Mouse (Mus musculus): Measurements from ENCODE around the gene Slc1a7. TPM values are rescaled to one million over a fixed set of nuclear protein-coding genes. Genes with fewer than 3 reads are reported as not detected.

Slc1a7 gene
- polyA plus RNA-seq, 1 experiment from 2014 or later = not detected

DNA sequence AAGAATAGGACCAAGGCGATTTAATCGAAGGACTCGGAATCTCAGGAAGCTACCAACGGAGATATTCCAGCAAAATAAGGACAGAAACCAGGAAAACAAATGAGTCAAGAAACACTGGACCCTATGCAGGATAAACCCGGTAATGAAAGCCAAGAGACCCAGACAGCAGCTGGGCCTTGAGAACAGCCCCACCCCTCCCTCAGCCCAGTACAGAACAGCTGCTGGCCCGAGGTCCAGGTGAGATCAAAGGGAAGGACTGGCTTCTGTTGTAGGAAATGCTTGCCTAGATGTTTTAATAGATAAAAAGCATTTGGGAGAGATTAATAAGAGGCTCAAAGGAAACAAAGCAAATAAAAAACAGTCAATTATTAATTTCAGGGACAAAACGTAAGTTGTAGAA is 6.9 kb downstream of the Slc1a7 start:
- Histone ChIP-seq H3K4me3 (replicated peaks) (no peak overlapping the region), H3K36me3 (no peaks in the 10 kb centered on the region), H3K9me3 (replicated peaks) (no peaks in the 10 kb centered on the region), H3K27ac (no peak overlapping the region), H3K9ac (no peak overlapping the region), H3K4me2 (no peak overlapping the region), H3K27me3 (no peaks in the 10 kb centered on the region), H3K4me1 (peaks cover 13% of the 10 kb centered on the region)
- WGBS = 68% methylated on average over 7 of the region's 7 CpGs
- ATAC-seq (replicated peaks; ENCODE audit: low FRiP score) = no peak

- no peak for ATAC-seq (replicated peaks; ENCODE audit: low FRiP score)
- Histone ChIP-seq H3K4me3 (replicated peaks) (no peak overlapping the region), H3K4me1 (peaks cover 26% of the 10 kb centered on the region), H3K9me3 (replicated peaks) (no peaks in the 10 kb centered on the region), H3K9ac (no peak overlapping the region), H3K36me3 (no peaks in the 10 kb centered on the region), H3K4me2 (no peak overlapping the region), H3K27ac (no peak overlapping the region), H3K27me3 (no peaks in the 10 kb centered on the region)
- 64% methylated on average over 4 of the region's 4 CpGs for WGBS
These were observed 9.5 kb downstream of the Slc1a7 start for GRCm38 (mm10) chr4:107977593-107977992.

GRCm38 (mm10) chr4:107979530-107979929 is 11.4 kb downstream of the Slc1a7 start:
- WGBS = 28% methylated on average over 2 of the region's 2 CpGs
- ATAC-seq (replicated peaks; ENCODE audit: low FRiP score) = peak; percentile 52; the same call in 1 of the 2 replicates
- peak overlapping the region; percentile 74 for H3K27ac ChIP-seq

GRCm38 (mm10) chr4:107980002-107980600 is 12.0 kb downstream of the Slc1a7 start:
- Histone ChIP-seq H3K27me3 (no peaks in the 10 kb centered on the region), H3K36me3 (no peaks in the 10 kb centered on the region), H3K9ac (no peak overlapping the region), H3K27ac (peak overlapping the region; percentile 74), H3K4me1 (peaks cover 41% of the 10 kb centered on the region), H3K4me2 (no peak overlapping the region), H3K9me3 (replicated peaks) (no peaks in the 10 kb centered on the region), H3K4me3 (replicated peaks) (no peak overlapping the region)
- ATAC-seq (replicated peaks; ENCODE audit: low FRiP score) = no peak
- whole genome bisulfite sequencing = 74% methylated on average over 6 of the region's 6 CpGs

More at GRCm38 (mm10) chr4:107979530-107979929, 11.4 kb downstream of the Slc1a7 start:
- no peaks in the 10 kb centered on the region for H3K9me3 ChIP-seq (replicated peaks)
- H3K4me1 ChIP-seq = peaks cover 36% of the 10 kb centered on the region
- no peak overlapping the region for H3K4me2 ChIP-seq
- no peaks in the 10 kb centered on the region for H3K36me3 ChIP-seq
- no peaks in the 10 kb centered on the region for H3K27me3 ChIP-seq
- no peak overlapping the region for H3K4me3 ChIP-seq (replicated peaks)
- no peak overlapping the region for H3K9ac ChIP-seq

GRCm38 (mm10) chr4:107983717-107984116 is 15.6 kb downstream of the Slc1a7 start:
- Histone ChIP-seq H3K4me1 (peaks cover 41% of the 10 kb centered on the region), H3K27me3 (no peaks in the 10 kb centered on the region), H3K36me3 (no peaks in the 10 kb centered on the region), H3K9me3 (replicated peaks) (no peaks in the 10 kb centered on the region), H3K4me3 (replicated peaks) (no peak overlapping the region), H3K4me2 (no peak overlapping the region), H3K9ac (no peak overlapping the region), H3K27ac (peak overlapping the region; percentile 51)
- peak; percentile 19; the same call in 1 of the 2 replicates for ATAC-seq (replicated peaks; ENCODE audit: low FRiP score)
- 52% methylated on average over 1 of the region's 1 CpGs for WGBS

DNA sequence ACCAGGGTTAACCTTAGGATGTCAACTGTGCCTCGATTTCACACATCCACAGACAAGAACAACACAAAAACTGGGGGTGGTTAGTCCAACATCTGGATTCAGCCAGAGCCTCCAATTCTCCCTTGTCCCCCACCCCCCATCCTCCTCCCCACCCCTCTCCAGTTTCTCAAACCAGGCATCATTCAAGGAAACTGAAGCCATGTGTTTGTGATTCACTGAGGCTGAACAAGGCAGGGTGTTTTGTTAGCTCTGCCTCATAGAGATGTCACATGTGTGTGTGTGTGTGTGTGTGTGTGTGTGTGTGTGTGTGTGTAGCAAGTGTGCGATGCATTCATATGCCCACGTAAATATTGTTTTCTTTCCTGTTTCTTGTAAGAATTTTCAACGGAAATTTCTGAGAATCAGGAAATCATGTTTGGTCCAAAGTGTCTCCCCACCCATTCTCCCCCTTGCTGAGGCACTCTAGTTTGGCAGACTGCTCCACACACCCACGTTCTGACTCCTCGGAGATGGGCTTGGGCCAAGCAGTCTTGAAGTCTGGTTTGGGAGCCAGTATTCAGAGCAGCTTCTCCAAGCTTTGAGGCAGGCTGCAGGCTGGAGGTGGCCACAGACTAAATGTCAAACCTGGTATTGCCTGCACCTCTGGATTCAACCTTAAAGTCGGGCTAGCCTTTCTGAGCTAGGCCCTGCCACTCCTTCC is 16.3 kb downstream of the Slc1a7 start:
- no peak overlapping the region for H3K4me2 ChIP-seq
- H3K36me3 ChIP-seq = no peaks in the 10 kb centered on the region
- H3K9me3 ChIP-seq (replicated peaks) = no peaks in the 10 kb centered on the region
- H3K4me1 ChIP-seq = peaks cover 34% of the 10 kb centered on the region
- no peak overlapping the region for H3K9ac ChIP-seq
- H3K27ac ChIP-seq = peak overlapping the region; percentile 51
- no peaks in the 10 kb centered on the region for H3K27me3 ChIP-seq
- H3K4me3 ChIP-seq (replicated peaks) = no peak overlapping the region
- WGBS = 42% methylated on average over 7 of the region's 7 CpGs
- peak; percentile 61 for ATAC-seq (replicated peaks; ENCODE audit: low FRiP score)

GRCm38 (mm10) chr4:107985812-107986211 is 17.7 kb downstream of the Slc1a7 start:
- Histone ChIP-seq H3K36me3 (no peaks in the 10 kb centered on the region), H3K27me3 (peaks cover 3% of the 10 kb centered on the region; the same call in 1 of the 2 replicates), H3K4me1 (peaks cover 25% of the 10 kb centered on the region), H3K4me3 (replicated peaks) (no peak overlapping the region), H3K9me3 (replicated peaks) (no peaks in the 10 kb centered on the region), H3K4me2 (no peak overlapping the region), H3K9ac (no peak overlapping the region), H3K27ac (no peak overlapping the region)
- WGBS = 84% methylated on average over 5 of the region's 5 CpGs
- ATAC-seq (replicated peaks; ENCODE audit: low FRiP score) = no peak

DNA sequence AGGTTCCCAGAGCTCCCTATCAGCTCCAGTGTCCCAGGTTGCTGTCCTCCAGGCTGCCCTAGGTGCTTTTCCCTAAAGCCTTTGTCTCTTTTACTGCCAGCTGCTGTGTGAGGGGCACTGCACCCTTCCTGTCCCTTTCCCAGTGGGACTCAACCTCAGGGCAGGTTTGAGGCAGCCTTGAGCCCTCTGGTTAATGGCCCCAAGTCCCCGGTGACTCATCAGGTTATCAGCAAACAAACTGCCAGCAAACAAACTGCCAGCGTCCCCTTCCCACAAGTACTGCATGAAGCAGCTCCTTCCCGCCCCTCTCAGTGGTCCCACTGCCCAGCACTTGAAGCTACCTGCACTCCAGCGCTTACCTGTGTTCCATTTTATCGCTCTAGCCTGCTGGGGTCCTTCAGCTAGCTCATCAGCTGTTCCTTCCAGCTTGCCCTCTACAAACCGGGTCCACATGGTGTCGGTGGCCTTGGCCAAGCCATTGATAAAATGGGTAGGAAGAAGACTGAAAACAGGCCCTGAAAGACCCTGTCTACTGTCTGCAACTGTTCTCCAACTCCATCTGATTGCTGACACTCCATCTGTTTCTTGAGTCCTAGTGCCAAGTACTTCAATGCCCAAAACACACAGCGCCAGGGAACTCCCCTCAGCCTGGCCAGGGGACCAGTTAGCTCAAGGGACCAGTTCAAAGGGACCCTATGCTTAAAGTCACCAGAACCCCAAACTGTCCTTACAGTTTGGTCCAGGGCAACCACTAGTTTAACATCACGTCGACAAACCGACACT is 18.4 kb downstream of the Slc1a7 start:
- Histone ChIP-seq H3K9me3 (replicated peaks) (no peaks in the 10 kb centered on the region), H3K27ac (no peak overlapping the region), H3K9ac (no peak overlapping the region), H3K4me2 (no peak overlapping the region), H3K36me3 (no peaks in the 10 kb centered on the region), H3K4me3 (replicated peaks) (no peak overlapping the region), H3K4me1 (peaks cover 19% of the 10 kb centered on the region), H3K27me3 (peaks cover 3% of the 10 kb centered on the region; the same call in 1 of the 2 replicates)
- ATAC-seq (replicated peaks; ENCODE audit: low FRiP score) = no peak
- 86% methylated on average over 11 of the region's 11 CpGs for WGBS

DNA sequence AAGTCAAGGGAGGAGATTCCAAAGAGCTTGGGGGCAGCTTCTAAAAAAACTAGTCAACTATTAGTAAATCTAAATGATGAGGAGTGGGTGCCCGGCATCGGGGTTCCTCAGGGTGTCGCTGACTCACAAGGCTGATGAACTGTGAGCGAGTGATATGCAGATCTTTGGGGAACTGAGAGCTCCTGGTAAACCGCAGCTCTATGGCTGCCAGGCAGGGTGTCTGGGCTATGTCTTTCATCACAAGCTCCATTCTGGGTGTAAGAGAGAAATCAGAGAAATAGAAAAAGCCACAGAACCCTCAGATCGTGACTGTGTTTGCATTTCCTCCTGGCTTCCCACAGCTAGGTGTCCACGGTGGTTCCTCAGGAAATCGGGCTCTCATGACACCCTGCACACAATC is 20.8 kb downstream of the Slc1a7 start:
- Histone ChIP-seq H3K9me3 (replicated peaks) (no peaks in the 10 kb centered on the region), H3K4me3 (replicated peaks) (no peak overlapping the region), H3K9ac (no peak overlapping the region), H3K27ac (no peak overlapping the region), H3K4me1 (peaks cover 10% of the 10 kb centered on the region), H3K27me3 (peaks cover 3% of the 10 kb centered on the region; the same call in 1 of the 2 replicates), H3K36me3 (no peaks in the 10 kb centered on the region), H3K4me2 (no peak overlapping the region)
- no peak for ATAC-seq (replicated peaks; ENCODE audit: low FRiP score)
- 67% methylated on average over 8 of the region's 8 CpGs for WGBS

DNA sequence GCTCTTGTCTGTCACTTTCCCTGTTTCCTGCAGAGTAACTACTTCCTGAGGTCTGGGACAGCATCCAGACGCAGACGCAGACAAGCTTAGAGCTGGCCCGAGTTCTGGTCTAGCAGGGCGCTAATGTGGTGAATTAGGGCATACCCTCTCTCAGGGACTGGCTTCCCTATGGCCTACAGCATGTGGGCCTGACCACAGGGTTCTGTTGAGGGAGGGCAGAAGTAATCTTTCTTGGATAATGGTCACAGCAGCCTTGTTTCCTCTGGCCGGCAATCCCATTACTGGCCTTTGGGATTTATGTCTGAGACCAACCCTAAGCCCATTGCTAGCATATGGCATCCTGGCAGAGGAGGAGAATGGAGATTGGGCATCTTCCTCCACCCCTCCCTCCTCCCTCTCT is 22.7 kb downstream of the Slc1a7 start:
- no peaks in the 10 kb centered on the region for H3K9me3 ChIP-seq (replicated peaks)
- ATAC-seq (replicated peaks; ENCODE audit: low FRiP score) = no peak
- no peak overlapping the region for H3K4me2 ChIP-seq
- peaks cover 3% of the 10 kb centered on the region; the same call in 1 of the 2 replicates for H3K27me3 ChIP-seq
- H3K36me3 ChIP-seq = no peaks in the 10 kb centered on the region
- 73% methylated on average over 5 of the region's 5 CpGs for WGBS
- H3K4me3 ChIP-seq (replicated peaks) = no peak overlapping the region
- H3K9ac ChIP-seq = no peak overlapping the region
- H3K27ac ChIP-seq = no peak overlapping the region
- no peaks in the 10 kb centered on the region for H3K4me1 ChIP-seq

DNA sequence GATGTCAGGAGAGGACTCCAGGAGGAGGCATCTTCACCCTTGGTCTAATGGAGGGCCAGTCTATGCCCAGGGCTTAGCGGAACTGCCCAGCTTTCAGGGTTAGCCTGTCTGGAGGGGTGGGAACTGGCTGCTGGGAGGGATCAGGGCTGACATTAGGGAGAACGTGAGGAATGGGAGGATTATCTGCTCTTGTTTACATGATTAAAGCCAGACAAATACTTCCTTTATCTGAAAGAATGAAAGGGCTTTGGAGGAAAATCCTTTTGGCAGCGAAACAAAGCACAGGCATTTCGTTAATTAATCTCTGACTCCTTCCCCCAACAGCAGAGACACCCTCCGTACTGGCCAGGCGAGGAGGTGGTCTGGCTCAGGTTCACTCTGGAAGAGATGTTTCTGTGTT is 23.7 kb downstream of the Slc1a7 start:
- ATAC-seq (replicated peaks; ENCODE audit: low FRiP score) = no peak
- Histone ChIP-seq H3K27ac (no peak overlapping the region), H3K4me1 (no peaks in the 10 kb centered on the region), H3K4me2 (no peak overlapping the region), H3K9ac (no peak overlapping the region), H3K4me3 (replicated peaks) (no peak overlapping the region), H3K36me3 (no peaks in the 10 kb centered on the region), H3K27me3 (peaks cover 3% of the 10 kb centered on the region; the same call in 1 of the 2 replicates), H3K9me3 (replicated peaks) (no peaks in the 10 kb centered on the region)
- 55% methylated on average over 6 of the region's 6 CpGs for WGBS

- H3K9me3 ChIP-seq (replicated peaks) = no peaks in the 10 kb centered on the region
- no peak overlapping the region for H3K4me3 ChIP-seq (replicated peaks)
- no peak overlapping the region for H3K9ac ChIP-seq
- WGBS = 92% methylated on average over 6 of the region's 6 CpGs
- H3K4me2 ChIP-seq = no peak overlapping the region
- no peaks in the 10 kb centered on the region for H3K36me3 ChIP-seq
- no peak for ATAC-seq (replicated peaks; ENCODE audit: low FRiP score)
- H3K27ac ChIP-seq = no peak overlapping the region
- peaks cover 9% of the 10 kb centered on the region for H3K4me1 ChIP-seq
- H3K27me3 ChIP-seq = peaks cover 3% of the 10 kb centered on the region; the same call in 1 of the 2 replicates
These were observed 26.9 kb downstream of the Slc1a7 start for GRCm38 (mm10) chr4:107995011-107995410.
